Comparison of ENCODE assay signal across 8 mouse cellular contexts in the genomic region with DNA sequence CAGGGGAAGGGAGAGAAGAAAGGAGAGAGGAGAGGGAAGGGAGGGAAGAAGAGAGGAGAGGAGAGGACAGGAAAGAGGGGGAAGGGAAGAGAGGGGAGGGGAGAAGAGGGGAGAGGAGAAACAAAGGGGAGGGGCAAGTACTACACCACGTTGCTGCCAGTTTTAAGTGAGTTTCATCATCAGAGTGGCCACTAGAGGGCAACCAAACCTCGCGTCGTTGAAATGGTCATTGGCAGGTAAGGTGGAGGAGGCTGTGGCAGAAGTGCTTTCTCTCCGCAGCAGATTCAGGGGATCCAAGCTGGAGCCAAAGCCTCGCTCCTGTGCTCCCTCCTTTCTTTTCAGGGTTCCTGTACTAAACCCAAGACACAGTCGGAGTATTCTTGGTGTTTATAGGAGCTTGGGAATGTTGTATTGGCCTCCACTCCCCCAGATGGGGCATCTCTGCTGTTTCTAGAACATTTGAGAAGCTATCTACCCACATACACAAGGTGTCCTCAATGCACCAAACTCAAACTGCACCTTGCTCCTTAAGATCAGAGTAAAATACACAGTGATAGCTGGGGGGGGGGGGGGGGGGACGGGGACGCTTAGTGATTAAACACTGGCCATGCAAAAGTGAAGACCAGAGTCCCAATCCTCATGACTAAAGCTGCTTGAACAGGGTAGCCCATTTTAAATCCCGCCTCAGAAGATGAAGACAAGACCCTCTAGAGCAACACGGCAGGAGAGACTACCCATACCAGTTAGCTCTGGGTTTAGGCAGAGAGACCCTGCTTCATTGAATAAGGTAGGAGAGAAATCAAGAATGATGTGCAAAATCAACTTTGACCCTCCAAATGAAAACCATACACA. TPM values are rescaled to one million over a fixed set of nuclear protein-coding genes. Genes with fewer than 3 reads are reported as not detected.
A peak's percentile ranks its signal among the peaks of the same experiment; 100 is the strongest.
DNase-seq lines count a peak whose midpoint lies in the region; ATAC-seq and TF ChIP-seq lines count a peak whose summit lies in the region.

No protein-coding gene starts in this region.

- no peaks in the 10 kb centered on the region for H3K36me3 ChIP-seq in forebrain, embryonic 13.5 days (ENCODE audit: poor library complexity, severe bottlenecking)
- peaks cover 12% of the 10 kb centered on the region for H3K36me3 ChIP-seq in liver, embryonic 15.5 days (replicated peaks)
- no peaks in the 10 kb centered on the region for H3K36me3 ChIP-seq in neural tube, embryonic 12.5 days
- no peaks in the 10 kb centered on the region for H3K36me3 ChIP-seq in stomach, postnatal 0 days (ENCODE audit: control insufficient read depth, insufficient read depth, low read length)

- no peaks in the 10 kb centered on the region for H3K9me3 ChIP-seq in forebrain, embryonic 13.5 days (replicated peaks)
- no peaks in the 10 kb centered on the region for H3K9me3 ChIP-seq in liver, embryonic 15.5 days (replicated peaks)
- H3K9me3 ChIP-seq in neural tube, embryonic 12.5 days, result no peaks in the 10 kb centered on the region
- no peaks in the 10 kb centered on the region for H3K9me3 ChIP-seq in stomach, postnatal 0 days (ENCODE audit: control insufficient read depth, low read length)

- H3K4me1 ChIP-seq in forebrain, embryonic 13.5 days, result peaks cover 5% of the 10 kb centered on the region; the same call in 1 of the 2 replicates
- H3K4me1 ChIP-seq in liver, embryonic 15.5 days (replicated peaks), result peaks cover 53% of the 10 kb centered on the region
- no peaks in the 10 kb centered on the region for H3K4me1 ChIP-seq in neural tube, embryonic 12.5 days
- no peaks in the 10 kb centered on the region for H3K4me1 ChIP-seq in stomach, postnatal 0 days (replicated peaks; ENCODE audit: control insufficient read depth, insufficient read depth)

- no peak for TF ChIP-seq EP300 in stomach, postnatal 0 days (optimal IDR thresholded peaks at IDR 0.05)

- peak; percentile 90 for TF ChIP-seq CTCF in stomach, postnatal 0 days (IDR thresholded peaks at IDR 0.05; ENCODE audit: low read depth)

- H3K27me3 ChIP-seq in forebrain, embryonic 13.5 days, result peaks cover 13% of the 10 kb centered on the region
- H3K27me3 ChIP-seq in liver, embryonic 15.5 days, result peaks cover 28% of the 10 kb centered on the region; the same call in 1 of the 2 replicates
- H3K27me3 ChIP-seq in neural tube, embryonic 12.5 days (replicated peaks), result peaks cover 3% of the 10 kb centered on the region
- no peaks in the 10 kb centered on the region for H3K27me3 ChIP-seq in stomach, postnatal 0 days (ENCODE audit: control insufficient read depth, insufficient read depth, low read length)

- no peak overlapping the region for H3K4me3 ChIP-seq in forebrain, embryonic 13.5 days
- H3K4me3 ChIP-seq in liver, embryonic 15.5 days (replicated peaks), result peak overlapping the region; percentile 11; the same call in 1 of the 2 replicates
- no peak overlapping the region for H3K4me3 ChIP-seq in neural tube, embryonic 12.5 days
- no peak overlapping the region for H3K4me3 ChIP-seq in stomach, postnatal 0 days (ENCODE audit: low read depth, low read length)

- ATAC-seq in cerebellum, adult (ENCODE audit: insufficient number of reproducible peaks, low FRiP score, low TSS enrichment), result peak; percentile 78
- ATAC-seq in forebrain, embryonic 13.5 days, result peak; percentile 83
- peak; percentile 43; the same call in 1 of the 2 replicates for ATAC-seq in liver, embryonic 15.5 days (ENCODE audit: insufficient read depth)
- peak; percentile 59 for ATAC-seq in neural tube, embryonic 12.5 days (ENCODE audit: low FRiP score, low read depth)
- ATAC-seq in stomach, postnatal 0 days (ENCODE audit: low FRiP score, low TSS enrichment), result peak; percentile 40; the same call in 1 of the 2 replicates

- H3K27ac ChIP-seq in forebrain, embryonic 13.5 days, result no peak overlapping the region
- no peak overlapping the region for H3K27ac ChIP-seq in liver, embryonic 15.5 days (replicated peaks)
- H3K27ac ChIP-seq in neural tube, embryonic 12.5 days, result no peak overlapping the region
- H3K27ac ChIP-seq in stomach, postnatal 0 days (replicated peaks), result no peak overlapping the region

- no peak overlapping the region for H3K9ac ChIP-seq in forebrain, embryonic 13.5 days
- no peak overlapping the region for H3K9ac ChIP-seq in liver, embryonic 15.5 days
- H3K9ac ChIP-seq in neural tube, embryonic 12.5 days, result no peak overlapping the region
- H3K9ac ChIP-seq in stomach, postnatal 0 days (ENCODE audit: low read length), result no peak overlapping the region

- 12% methylated on average over 10 of the region's 11 CpGs for WGBS in forebrain, embryonic 13.5 days
- 17% methylated on average over 11 of the region's 11 CpGs for WGBS in liver, embryonic 15.5 days (ENCODE audit: insufficient replicate concordance)
- 13% methylated on average over 11 of the region's 11 CpGs for WGBS in neural tube, embryonic 12.5 days
- WGBS in stomach, postnatal 0 days, result 8% methylated on average over 9 of the region's 11 CpGs

- DNase-seq in ES-CJ7 (ENCODE audit: low read depth, low spot score), result peak; percentile 93
- peak; percentile 87 to 88 for DNase-seq in heart, postnatal 10 days
- peak; percentile 80 to 86 for DNase-seq in kidney, postnatal 4 days
- DNase-seq in stomach, postnatal 0 days (ENCODE audit: low spot score), result peak; percentile 88

- intact Hi-C loops in heart, postnatal 10 days (cut with DNase I), result loop anchor here (1.0 to 2.0 kb wide), 3 partner anchors 88 to 179 kb away; a partner anchor contains a TSS

- peak overlapping the region; percentile 47 for H3K4me2 ChIP-seq in forebrain, embryonic 13.5 days
- H3K4me2 ChIP-seq in liver, embryonic 15.5 days, result peak overlapping the region; percentile 48
- peak overlapping the region; percentile 38 for H3K4me2 ChIP-seq in neural tube, embryonic 12.5 days (replicated peaks)
- peak overlapping the region; percentile 32; the same call in 1 of the 2 replicates for H3K4me2 ChIP-seq in stomach, postnatal 0 days (replicated peaks; ENCODE audit: low read depth)

RNA-seq across cellular contexts. Expression of a gene that starts 11.7 kb away (rescaled TPM):
- polyA plus RNA-seq in forebrain, embryonic 13.5 days (2015; fragmentation: Nextera tagmentation; extraction: Ambion mirVana), result 0.97 and 0.98 TPM in 2 replicates
- under 1 TPM; 0.32 to 0.86 TPM for total RNA-seq in heart, postnatal 10 days (2021)
- 41.4 and 46.1 TPM in 2 replicates for polyA plus RNA-seq in liver, embryonic 15.5 days (2015; fragmentation: Nextera tagmentation; extraction: Ambion mirVana)
- 1.7 and 2.2 TPM in 2 replicates for polyA plus RNA-seq in neural tube, embryonic 12.5 days (2016; fragmentation: Nextera tagmentation; extraction: Ambion mirVana)
- polyA plus RNA-seq in stomach, postnatal 0 days (2015; fragmentation: Nextera tagmentation; extraction: Ambion mirVana), result 42.6 and 50.2 TPM in 2 replicates

RNA-seq across cellular contexts. Expression of a gene that starts 56.8 kb away (rescaled TPM):
- 188 and 203 TPM in 2 replicates for polyA plus RNA-seq in forebrain, embryonic 13.5 days (2015; fragmentation: Nextera tagmentation; extraction: Ambion mirVana)
- total RNA-seq in heart, postnatal 10 days (2021), result 10 to 100 TPM; 61.8 to 64.2 TPM
- polyA plus RNA-seq in liver, embryonic 15.5 days (2015; fragmentation: Nextera tagmentation; extraction: Ambion mirVana), result 166 and 171 TPM in 2 replicates
- polyA plus RNA-seq in neural tube, embryonic 12.5 days (2016; fragmentation: Nextera tagmentation; extraction: Ambion mirVana), result 174 and 183 TPM in 2 replicates
- 132 and 145 TPM in 2 replicates for polyA plus RNA-seq in stomach, postnatal 0 days (2015; fragmentation: Nextera tagmentation; extraction: Ambion mirVana)

RNA-seq across cellular contexts. Expression of a gene that starts 57.0 kb away (rescaled TPM):
- polyA plus RNA-seq in forebrain, embryonic 13.5 days (2015; fragmentation: Nextera tagmentation; extraction: Ambion mirVana), result 107 and 111 TPM in 2 replicates
- total RNA-seq in heart, postnatal 10 days (2021), result 100 to 1,000 TPM in 1 of 2 experiments, 10 to 100 TPM in 1; 91.3 to 101 TPM
- 23.8 and 24.4 TPM in 2 replicates for polyA plus RNA-seq in liver, embryonic 15.5 days (2015; fragmentation: Nextera tagmentation; extraction: Ambion mirVana)
- 102 and 115 TPM in 2 replicates for polyA plus RNA-seq in neural tube, embryonic 12.5 days (2016; fragmentation: Nextera tagmentation; extraction: Ambion mirVana)
- polyA plus RNA-seq in stomach, postnatal 0 days (2015; fragmentation: Nextera tagmentation; extraction: Ambion mirVana), result 72.1 and 76.5 TPM in 2 replicates

Comparison
In these comparisons a context has a peak if more than half of its experiments do, and no peak if none do; other contexts are left out.
1. RNA of a gene that starts 11.7 kb away (polyA plus RNA-seq): 41.4 to 46.1 TPM in liver, embryonic 15.5 days and 42.6 to 50.2 TPM in stomach, postnatal 0 days; 1.7 to 2.2 TPM in neural tube, embryonic 12.5 days and 0.97 to 0.98 TPM in forebrain, embryonic 13.5 days; every median in the first group is over 10 times any median in the second.
2. Peak in every context shown above with its lines, with median percentiles within 50 percentile points of each other: DNase-seq, ATAC-seq and H3K4me2 ChIP-seq.